Mouse (Mus musculus): ENCODE results near the gene Gm20908.
"Not testable (repeated sequence)": the region's sequence is repeated elsewhere in the genome, so short reads cannot be mapped to it uniquely, and the experiment has no call there.

The Gm20908 gene

GRCm38 (mm10) chrY:64472966-64473365, at the start of gene Gm20908:
Gene Gm20908, plus strand, starts transcription at chrY:64473266.
- not testable (repeated sequence) for DNase-seq
